9 mouse cellular contexts compared by ENCODE assay signal in the genomic region with DNA sequence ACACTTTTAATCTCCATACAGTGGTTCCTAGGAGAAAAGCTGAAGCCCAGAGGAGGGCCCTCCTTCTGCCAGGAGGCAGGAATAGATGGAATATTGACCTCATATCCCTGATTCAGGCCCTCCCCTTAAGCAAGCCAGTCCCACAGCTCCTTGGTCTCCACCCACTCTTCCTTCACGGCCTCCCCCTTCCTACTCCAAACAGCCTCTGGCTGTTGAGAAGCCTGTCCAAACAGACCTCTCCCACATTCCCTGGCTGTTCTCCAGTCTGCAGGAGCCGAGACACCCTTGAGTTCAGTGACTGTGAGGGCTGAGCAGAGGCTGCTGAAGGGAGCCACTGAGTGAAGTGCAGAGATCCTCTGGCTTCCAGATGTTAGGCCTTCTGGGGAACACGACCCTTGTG. TPM values are rescaled to one million over a fixed set of nuclear protein-coding genes. Genes with fewer than 3 reads are reported as not detected.
A peak's percentile ranks its signal among the peaks of the same experiment; 100 is the strongest.
DNase-seq lines count a peak whose midpoint lies in the region; ATAC-seq lines count a peak whose summit lies in the region.
"Had no signal": no experiment of that assay in that cellular context is flagged by ENCODE, and none has a peak within 500 bp of the region (broad histone marks: within the 10 kb centered on the region; RNA-seq: fewer than 3 reads in every experiment).

Hrct1 (plus strand) TSS at position 194 of the 400 bp plus-strand sequence.

- no peak within 1 kb of the TSS for H3K4me3 ChIP-seq in neural tube, embryonic 15.5 days (replicated peaks)

- no peak within 1 kb of the TSS for H3K27ac ChIP-seq in neural tube, embryonic 15.5 days (replicated peaks)

- 61% methylated on average over 3 of the region's 3 CpGs for WGBS in neural tube, embryonic 15.5 days

- H3K4me1 ChIP-seq in neural tube, embryonic 15.5 days = no peaks in the 10 kb centered on the region

- no peak within 1 kb of the TSS for H3K4me2 ChIP-seq in neural tube, embryonic 15.5 days

- H3K9ac ChIP-seq in neural tube, embryonic 15.5 days (replicated peaks) = no peak within 1 kb of the TSS

- no peaks in the 10 kb centered on the region for H3K36me3 ChIP-seq in neural tube, embryonic 15.5 days

- ATAC-seq in neural tube, embryonic 15.5 days (ENCODE audit: low FRiP score) = no peak

- no peaks in the 10 kb centered on the region for H3K27me3 ChIP-seq in neural tube, embryonic 15.5 days (replicated peaks)

- H3K9me3 ChIP-seq in neural tube, embryonic 15.5 days (replicated peaks) = no peaks in the 10 kb centered on the region

- DNase-seq in ovary, adult 18-20 months (ENCODE audit: low spot score) = peak; percentile 78
- DNase-seq in ovary, postnatal 10 days (ENCODE audit: low spot score) = no peak
- DNase-seq in gastrocnemius, postnatal 25 days = peak; percentile 88
- DNase-seq in kidney, adult 8-10 months = peak; percentile 77 to 86
- peak; percentile 96 for DNase-seq in lung, postnatal 10 days
- DNase-seq in cerebellum, postnatal 10 days = no peak
- no peak for DNase-seq in cerebellum, adult 18-20 months

RNA-seq across cellular contexts. Expression of gene Hrct1, which starts in this region (rescaled TPM):
- 1 to 10 TPM; 1.4 to 2.3 TPM for total RNA-seq in gastrocnemius, postnatal 25 days (2021)
- polyA plus RNA-seq in neural tube, embryonic 15.5 days (2015; fragmentation: Nextera tagmentation; extraction: Ambion mirVana) = 0.24 and 0.45 TPM in 2 replicates
- total RNA-seq: MEL had no signal

Comparison
In these comparisons a context has a peak if more than half of its experiments do, and no peak if none do; other contexts are left out.
1. DNase-seq: peak in ovary, adult 18-20 months (single experiment), gastrocnemius, postnatal 25 days (single experiment), kidney, adult 8-10 months (2 of 2) and lung, postnatal 10 days (single experiment); none in ovary, postnatal 10 days (single experiment), cerebellum, postnatal 10 days (0 of 2) and cerebellum, adult 18-20 months (0 of 2).